Mouse (Mus musculus) kidney, embryonic 15.5 days (tissue): Measurements from ENCODE around the gene Exosc8. TPM values are rescaled to one million over a fixed set of nuclear protein-coding genes. Genes with fewer than 3 reads are reported as not detected.

ENCODE experiments used
- ATAC-seq: fragments of 200-750 bp; cut with Nextera tagmentation; replicated peaks from 2 replicates; pipeline ENCODE4 v1.8.0; 2017; ENCODE audit warnings: moderate TSS enrichment; ENCODE audit not compliant: low FRiP score
- H3K27ac ChIP-seq: fragments of 300-500 bp; sonication (generic); 2 replicates; pipeline ENCODE4 v1.5.1; 2015; ENCODE audit warnings: mild to moderate bottlenecking, inconsistent platforms
- H3K27me3 ChIP-seq: fragments of 300-500 bp; sonication (generic); 2 replicates; pipeline ENCODE4 v1.6.1; 2015; ENCODE audit warnings: inconsistent platforms
- H3K36me3 ChIP-seq: fragments of 300-500 bp; sonication (generic); 2 replicates; pipeline ENCODE4 v1.6.1; 2015; ENCODE audit warnings: inconsistent platforms
- H3K4me1 ChIP-seq: fragments of 300-500 bp; sonication (generic); 2 replicates; pipeline ENCODE4 v1.6.1; 2015; ENCODE audit warnings: inconsistent platforms
- H3K4me2 ChIP-seq: fragments of 300-500 bp; sonication (generic); 2 replicates; pipeline ENCODE4 v1.6.1; 2015; ENCODE audit warnings: moderate library complexity, mild to moderate bottlenecking, inconsistent platforms
- H3K4me3 ChIP-seq: fragments of 300-500 bp; sonication (generic); replicated peaks from 2 replicates; pipeline ENCODE4 v1.5.1; 2015; ENCODE audit warnings: mild to moderate bottlenecking, inconsistent platforms
- H3K9ac ChIP-seq: fragments of 300-500 bp; sonication (generic); 2 replicates; pipeline ENCODE4 v1.6.1; 2015; ENCODE audit warnings: mild to moderate bottlenecking, inconsistent platforms
- H3K9me3 ChIP-seq: fragments of 300-500 bp; sonication (generic); replicated peaks from 2 replicates; pipeline ENCODE4 v1.6.1; 2016; ENCODE audit warnings: inconsistent platforms
- WGBS: fragments of 180-500 bp; shearing (Covaris S2); methylation state at CpG from one replicate; pipeline ENCODE4 v1.1.7; 2015; ENCODE audit warnings: mixed read lengths; 5-methylcytosine and 5-hydroxymethylcytosine counted together
- polyA plus RNA-seq: library from polyadenylated mRNA; unstranded; fragments of >200 nt; fragmentation: Nextera tagmentation; extraction: Ambion mirVana; gene quantifications from 2 replicates; pipeline ENCODE4 v1.2.1, GENCODE M21; 2015

Exosc8 gene
- polyA plus RNA-seq, 1 experiment from 2014 or later: 142 TPM

- H3K4me1 ChIP-seq: peaks cover 6% of the 10 kb centered on the region; the same call in 1 of the 2 replicates
- H3K9ac ChIP-seq: peak overlapping the region; percentile 74
- peak overlapping the region; percentile 83 for H3K4me3 ChIP-seq
- under 1% methylated on average over 8 of the region's 8 CpGs for WGBS
- H3K9me3 ChIP-seq: no peaks in the 10 kb centered on the region
- 0 out of 2 replicates have a peak, but pooled peaks have one; percentile 0 for ATAC-seq
- peak overlapping the region; percentile 57 for H3K4me2 ChIP-seq
- peaks cover 32% of the 10 kb centered on the region for H3K36me3 ChIP-seq
- no peaks in the 10 kb centered on the region for H3K27me3 ChIP-seq
- H3K27ac ChIP-seq: peak overlapping the region; percentile 95
These were observed 42.2 kb downstream of the Exosc8 start for GRCm38 (mm10) chr3:54693056-54693415.

GRCm38 (mm10) chr3:54692202-54693055 lies 42.8 kb downstream of the Exosc8 start, which contains the start of gene Supt20:
Supt20 (plus strand) TSS chr3:54692807.
- Histone ChIP-seq H3K9me3 (no peaks in the 10 kb centered on the region), H3K27me3 (no peaks in the 10 kb centered on the region), H3K4me1 (peaks cover 6% of the 10 kb centered on the region; the same call in 1 of the 2 replicates), H3K9ac (peak within 1 kb of the TSS; percentile 74), H3K4me2 (peak within 1 kb of the TSS; percentile 80), H3K36me3 (peaks cover 26% of the 10 kb centered on the region), H3K27ac (peak within 1 kb of the TSS; percentile 95), H3K4me3 (peak within 1 kb of the TSS; percentile 83)
- peak; percentile 99 for ATAC-seq
- WGBS: 1% methylated on average over 65 of the region's 65 CpGs

- Histone ChIP-seq H3K4me3 (no peak overlapping the region), H3K9me3 (no peaks in the 10 kb centered on the region), H3K27me3 (no peaks in the 10 kb centered on the region), H3K36me3 (no peaks in the 10 kb centered on the region), H3K27ac (no peak overlapping the region), H3K4me1 (no peaks in the 10 kb centered on the region), H3K9ac (no peak overlapping the region), H3K4me2 (no peak overlapping the region)
- no peak for ATAC-seq
- WGBS: 39% methylated on average over 2 of the region's 2 CpGs
These were observed 46.1 kb downstream of the Exosc8 start for GRCm38 (mm10) chr3:54689091-54689490.

- no peaks in the 10 kb centered on the region for H3K4me1 ChIP-seq
- no peak overlapping the region for H3K4me2 ChIP-seq
- no peak overlapping the region for H3K4me3 ChIP-seq
- no peaks in the 10 kb centered on the region for H3K36me3 ChIP-seq
- no peak for ATAC-seq
- H3K9ac ChIP-seq: no peak overlapping the region
- 60% methylated on average over 2 of the region's 2 CpGs for WGBS
- H3K27me3 ChIP-seq: no peaks in the 10 kb centered on the region
- H3K27ac ChIP-seq: no peak overlapping the region
- no peaks in the 10 kb centered on the region for H3K9me3 ChIP-seq
These were observed 47.9 kb downstream of the Exosc8 start for GRCm38 (mm10) chr3:54687245-54687644.

- WGBS: 95% methylated on average over 3 of the region's 3 CpGs
- no peak for ATAC-seq
- Histone ChIP-seq H3K4me1 (peaks cover 12% of the 10 kb centered on the region; the same call in 1 of the 2 replicates), H3K4me3 (no peak overlapping the region), H3K9me3 (no peaks in the 10 kb centered on the region), H3K27ac (no peak overlapping the region), H3K36me3 (no peaks in the 10 kb centered on the region), H3K4me2 (no peak overlapping the region), H3K9ac (no peak overlapping the region), H3K27me3 (no peaks in the 10 kb centered on the region)
These were observed 50.0 kb downstream of the Exosc8 start for GRCm38 (mm10) chr3:54685202-54685601.

- no peaks in the 10 kb centered on the region for H3K27me3 ChIP-seq
- no peak overlapping the region for H3K9ac ChIP-seq
- H3K4me3 ChIP-seq: no peak overlapping the region
- no peaks in the 10 kb centered on the region for H3K9me3 ChIP-seq
- 0 out of 2 replicates have a peak, but pooled peaks have one; percentile 33 for ATAC-seq
- no peak overlapping the region for H3K4me2 ChIP-seq
- no peaks in the 10 kb centered on the region for H3K36me3 ChIP-seq
- 40% methylated on average over 6 of the region's 6 CpGs for whole genome bisulfite sequencing
- peaks cover 13% of the 10 kb centered on the region; the same call in 1 of the 2 replicates for H3K4me1 ChIP-seq
- H3K27ac ChIP-seq: peak overlapping the region; percentile 41; the same call in 1 of the 2 replicates
These were observed 53.6 kb downstream of the Exosc8 start for GRCm38 (mm10) chr3:54681310-54682204.

Other genes starting within 250 kb of the Exosc8 start
- gene Supt20, start 42.6 kb downstream of the Exosc8 start, polyA plus RNA-seq: 109 and 115 TPM in 2 replicates
- 1.5 TPM in 1 of 2 replicates, not detected in the other for gene Gm21958, start 21.0 kb downstream of the Exosc8 start, polyA plus RNA-seq
- gene Alg5, start 146 bp upstream of the Exosc8 start, polyA plus RNA-seq: 59.6 and 59.7 TPM in 2 replicates
- 1.4 and 1.5 TPM in 2 replicates for gene Smad9, start 20.2 kb upstream of the Exosc8 start, polyA plus RNA-seq
- gene Rfxap, start 72.4 kb upstream of the Exosc8 start, polyA plus RNA-seq: 32.5 and 36.1 TPM in 2 replicates
- 0.12 TPM in 1 of 2 replicates, not detected in the other for gene Sertm1, start 180.5 kb upstream of the Exosc8 start, polyA plus RNA-seq